Mouse (Mus musculus) heart, adult 2 months (tissue): ENCODE data around the gene Rnaseh1.

Experiments
- CTCF ChIP-seq: fragments of 200-600 bp; IDR thresholded peaks from 2 replicates; pipeline ENCODE4 v1.8.1; 2022; ENCODE audit warnings: antibody characterized with exemption, mild to moderate bottlenecking, moderate library complexity
- EP300 ChIP-seq: fragments of 200-500 bp; IDR thresholded peaks from 2 replicates; pipeline ENCODE4 v1.6.1; 2011; ENCODE audit warnings: low read depth, low read length, control low read depth; ENCODE audit not compliant: insufficient read depth
- POLR2A ChIP-seq: fragments of 200-500 bp; IDR thresholded peaks from 2 replicates; pipeline ENCODE4 v1.6.1; 2011; ENCODE audit warnings: mild to moderate bottlenecking, low read depth, low read length, control low read depth; ENCODE audit not compliant: insufficient read depth

DNA sequence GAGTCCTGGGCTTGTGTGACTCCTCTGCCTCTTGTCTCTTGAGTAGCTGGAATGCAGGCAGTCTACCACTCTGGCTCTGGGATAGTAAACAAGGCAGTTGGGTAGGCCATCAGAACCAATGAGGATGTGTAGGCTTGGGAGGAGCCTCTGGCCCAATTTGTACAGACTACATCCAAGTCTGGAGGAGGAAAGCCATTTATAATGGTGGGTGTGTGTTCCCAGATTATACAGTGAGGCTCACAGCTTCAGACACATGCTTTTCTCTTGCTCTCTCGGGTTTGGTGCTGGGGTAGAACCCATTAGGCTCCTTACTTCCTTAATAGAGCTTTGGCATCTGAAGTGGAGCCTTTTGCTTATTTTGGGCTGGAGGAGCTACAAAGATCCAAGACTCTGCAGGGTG, 35.3 kb downstream of the Rnaseh1 start:
- TF ChIP-seq CTCF (no peak), POLR2A (no peak), EP300 (no peak)
